Mouse (Mus musculus) ES-E14 (cell line): ENCODE measurements around the gene Klf5.

ENCODE experiments used
- CHD2 ChIP-seq: IDR thresholded peaks from 2 replicates; pipeline ENCODE4 v1.6.1; 2014; ENCODE audit warnings: mild to moderate bottlenecking, low read depth, low read length, inconsistent platforms
- HCFC1 ChIP-seq: IDR thresholded peaks from 2 replicates; pipeline ENCODE4 v1.6.1; 2012; ENCODE audit warnings: low read length, inconsistent platforms, borderline replicate concordance; ENCODE audit not compliant: insufficient read depth
- MAFK ChIP-seq: IDR thresholded peaks from 2 replicates; pipeline ENCODE4 v1.6.1; 2014; ENCODE audit warnings: mild to moderate bottlenecking, low read depth, low read length, inconsistent platforms; ENCODE audit not compliant: insufficient read depth
- ZNF384 ChIP-seq: IDR thresholded peaks from 2 replicates; pipeline ENCODE4 v1.6.1; 2012; ENCODE audit warnings: low read depth, low read length, inconsistent platforms

DNA sequence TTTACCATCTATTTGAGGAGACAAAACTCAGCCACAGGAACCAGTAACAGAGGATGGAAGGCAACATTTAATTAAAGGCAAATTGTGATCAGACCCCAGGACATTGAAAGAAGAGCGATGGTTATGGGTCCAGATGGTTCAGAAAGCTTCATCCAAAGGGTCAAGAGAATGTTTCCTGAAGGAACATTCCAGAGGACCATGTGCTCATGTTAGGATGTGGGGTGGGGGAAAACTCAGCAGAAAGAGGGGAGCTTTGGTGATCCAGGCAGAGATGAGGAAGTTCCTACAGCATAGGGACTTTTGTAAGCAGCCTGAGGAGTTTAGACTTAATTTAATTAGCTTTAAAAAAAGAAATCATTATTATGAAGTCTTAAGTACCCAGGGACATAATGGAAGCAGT lies 42.2 kb downstream of the Klf5 start:
- TF ChIP-seq MAFK (no peak), HCFC1 (no peak), CHD2 (no peak), ZNF384 (no peak)
